Mouse (Mus musculus) kidney, embryonic 14.5 days (tissue): ENCODE measurements around the gene Ablim1. TPM values are rescaled to one million over a fixed set of nuclear protein-coding genes. Genes with fewer than 3 reads are reported as not detected.
A peak's percentile ranks its signal among the peaks of the same experiment; 100 is the strongest.

Experiments used
- ATAC-seq: fragments of 200-750 bp; cut with Nextera tagmentation; 2 replicates; pipeline ENCODE4 v1.8.0; 2017; ENCODE audit warnings: moderate number of reproducible peaks, mild to moderate bottlenecking, moderate TSS enrichment, moderate library complexity; ENCODE audit not compliant: low FRiP score, low TSS enrichment
- H3K27ac ChIP-seq: fragments of 300-500 bp; sonication (generic); 2 replicates; pipeline ENCODE4 v1.5.1; 2014; ENCODE audit warnings: low read depth, mild to moderate bottlenecking, low read length, moderate library complexity, mixed read lengths
- H3K27me3 ChIP-seq: fragments of 300-500 bp; sonication (generic); 2 replicates; pipeline ENCODE4 v1.6.1; 2014; ENCODE audit warnings: mild to moderate bottlenecking, low read length; ENCODE audit not compliant: control insufficient read depth, insufficient read depth
- H3K36me3 ChIP-seq: fragments of 300-500 bp; sonication (generic); 2 replicates; pipeline ENCODE4 v1.6.1; 2014; ENCODE audit warnings: low read length, mixed read lengths; ENCODE audit not compliant: control insufficient read depth, insufficient read depth
- H3K4me1 ChIP-seq: fragments of 300-500 bp; sonication (generic); 2 replicates; pipeline ENCODE4 v1.6.1; 2014; ENCODE audit warnings: low read length, mixed read lengths; ENCODE audit not compliant: control insufficient read depth, insufficient read depth
- H3K4me2 ChIP-seq: fragments of 300-500 bp; sonication (generic); replicated peaks from 2 replicates; pipeline ENCODE4 v1.6.1; 2014; ENCODE audit warnings: low read depth, mild to moderate bottlenecking, low read length
- H3K4me3 ChIP-seq: fragments of 300-500 bp; sonication (generic); 2 replicates; pipeline ENCODE4 v1.5.1; 2014; ENCODE audit warnings: mild to moderate bottlenecking, low read length
- H3K9ac ChIP-seq: fragments of 300-500 bp; sonication (generic); 2 replicates; pipeline ENCODE4 v1.6.1; 2014; ENCODE audit warnings: low read depth, mild to moderate bottlenecking, low read length, moderate library complexity
- H3K9me3 ChIP-seq: fragments of 300-500 bp; sonication (generic); 2 replicates; pipeline ENCODE4 v1.6.1; 2016; ENCODE audit warnings: low read length; ENCODE audit not compliant: control insufficient read depth
- WGBS: fragments of 180-500 bp; shearing (Covaris S2); extraction: QIAGEN DNeasy Blood & Tissue Kit; methylation state at CpG from one replicate; pipeline ENCODE4 v1.1.7; 2014; 5-methylcytosine and 5-hydroxymethylcytosine counted together
- polyA plus RNA-seq: library from polyadenylated mRNA; unstranded; fragments of >200 nt; fragmentation: Nextera tagmentation; extraction: Ambion mirVana; gene quantifications from 2 replicates; pipeline ENCODE4 v1.2.1, GENCODE M21; 2014

Ablim1 gene
- 21.0 and 36.0 TPM in 2 replicates for polyA plus RNA-seq

DNA sequence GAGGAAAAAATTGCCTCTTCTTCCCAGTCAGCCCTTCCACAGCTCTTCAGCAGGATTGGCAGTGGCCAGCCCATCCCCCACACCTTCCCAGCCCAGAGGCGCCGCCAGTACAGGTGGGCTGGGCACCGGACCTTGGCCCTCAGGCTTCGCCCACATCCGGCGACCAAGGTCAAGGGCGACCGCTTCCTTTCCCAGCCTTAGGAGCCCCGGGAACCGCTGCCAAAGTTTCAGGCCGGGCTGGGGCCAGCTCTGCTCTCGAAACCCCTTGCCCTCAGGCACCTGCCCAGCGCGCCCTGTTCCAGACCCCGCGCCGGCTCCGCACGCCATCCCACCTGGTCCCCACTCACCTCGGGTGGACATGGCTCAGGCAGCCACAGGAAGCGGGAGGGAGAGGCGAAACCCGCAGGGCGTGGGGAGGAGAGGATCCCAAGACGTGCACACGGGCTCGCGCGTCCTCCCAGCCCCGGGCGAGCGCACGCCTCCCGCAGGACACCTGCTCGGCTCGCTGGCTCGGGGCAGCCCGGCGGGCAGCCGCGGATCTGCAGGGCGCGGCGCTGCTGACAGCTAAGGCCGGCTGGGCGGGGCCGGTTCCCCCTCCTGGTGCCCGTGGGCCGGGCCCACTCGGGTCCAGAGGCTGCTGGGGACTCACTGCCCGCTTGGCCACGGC lies at the start of gene Ablim1:
TSS of gene Ablim1 (minus strand) at position 574 of the 667 bp plus-strand sequence.
- H3K4me3 ChIP-seq, result peak within 1 kb of the TSS; percentile 55
- 1% methylated on average over 41 of the region's 52 CpGs for whole genome bisulfite sequencing
- ATAC-seq, result peak; percentile 72
- peaks cover 6% of the 10 kb centered on the region; the same call in 1 of the 2 replicates for H3K27me3 ChIP-seq
- peaks cover 5% of the 10 kb centered on the region; the same call in 1 of the 2 replicates for H3K4me1 ChIP-seq
- H3K36me3 ChIP-seq, result no peaks in the 10 kb centered on the region
- H3K27ac ChIP-seq, result no peak within 1 kb of the TSS
- H3K4me2 ChIP-seq, result peak within 1 kb of the TSS; percentile 96
- peak within 1 kb of the TSS; percentile 53 for H3K9ac ChIP-seq
- H3K9me3 ChIP-seq, result no peaks in the 10 kb centered on the region

GRCm38 (mm10) chr19:57363538-57363937 lies 48.8 kb upstream of the Ablim1 start:
- H3K4me1 ChIP-seq, result peaks cover 46% of the 10 kb centered on the region
- H3K27me3 ChIP-seq, result no peaks in the 10 kb centered on the region
- H3K9ac ChIP-seq, result peak overlapping the region; percentile 28; the same call in 1 of the 2 replicates
- no peaks in the 10 kb centered on the region for H3K9me3 ChIP-seq
- no peak overlapping the region for H3K27ac ChIP-seq
- H3K36me3 ChIP-seq, result peaks cover under 1% of the 10 kb centered on the region; the same call in 1 of the 2 replicates
- no peak for ATAC-seq
- peak overlapping the region; percentile 66; the same call in 1 of the 2 replicates for H3K4me2 ChIP-seq
- peak overlapping the region; percentile 97; the same call in 1 of the 2 replicates for H3K4me3 ChIP-seq
- 89% methylated on average over 7 of the region's 7 CpGs for WGBS

DNA sequence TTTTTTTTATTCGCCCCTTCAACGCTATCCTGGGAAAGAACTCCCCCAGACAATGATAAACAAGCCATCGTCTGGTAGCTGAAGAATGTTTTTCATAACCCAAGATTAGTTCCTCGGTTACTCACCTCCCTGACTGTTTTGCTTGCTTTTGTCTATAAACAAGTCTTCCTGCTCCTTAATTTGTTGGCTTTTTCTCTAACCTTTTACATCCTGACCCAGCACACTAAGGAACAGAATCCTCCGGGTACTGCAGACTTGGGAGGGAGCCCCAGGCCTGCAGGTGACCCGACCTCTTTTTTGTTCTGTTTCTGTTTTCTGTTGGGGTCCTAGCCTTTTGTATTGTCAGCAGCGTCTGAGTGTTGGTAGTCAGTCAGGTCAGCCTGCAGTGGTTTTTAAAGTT lies 48.4 kb upstream of the Ablim1 start:
- Histone ChIP-seq H3K9ac (peak overlapping the region; percentile 28; the same call in 1 of the 2 replicates), H3K27me3 (no peaks in the 10 kb centered on the region), H3K4me1 (peaks cover 46% of the 10 kb centered on the region), H3K36me3 (no peaks in the 10 kb centered on the region; the same call in 1 of the 2 replicates), H3K27ac (no peak overlapping the region), H3K9me3 (no peaks in the 10 kb centered on the region), H3K4me3 (peak overlapping the region; percentile 97; the same call in 1 of the 2 replicates), H3K4me2 (peak overlapping the region; percentile 66)
- WGBS, result 25% methylated on average over 7 of the region's 7 CpGs
- ATAC-seq, result no peak

DNA sequence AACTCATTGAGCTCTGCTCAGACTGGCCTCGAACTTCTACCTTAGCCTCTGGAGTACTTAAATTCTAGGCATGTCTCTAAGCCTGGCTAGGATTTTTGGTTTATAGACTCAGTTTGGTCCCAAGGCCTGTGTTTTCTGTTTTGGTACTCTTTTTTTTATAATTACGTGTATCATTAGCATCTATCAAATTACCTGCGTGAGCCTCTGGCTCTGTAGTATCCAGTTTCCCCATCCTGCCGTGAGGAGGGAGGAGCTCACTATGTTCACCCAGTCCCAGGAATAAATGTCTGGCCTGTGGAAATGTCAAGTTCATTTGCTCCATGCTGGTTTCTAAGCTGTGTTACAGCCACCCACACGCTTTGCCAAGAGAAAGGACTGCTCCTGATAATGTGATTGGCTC lies 47.9 kb upstream of the Ablim1 start:
- H3K4me3 ChIP-seq, result peak overlapping the region; percentile 97; the same call in 1 of the 2 replicates
- 25% methylated on average over 5 of the region's 5 CpGs for WGBS
- H3K9ac ChIP-seq, result peak overlapping the region; percentile 28; the same call in 1 of the 2 replicates
- no peak for ATAC-seq
- H3K4me2 ChIP-seq, result peak overlapping the region; percentile 66
- no peaks in the 10 kb centered on the region; the same call in 1 of the 2 replicates for H3K36me3 ChIP-seq
- H3K9me3 ChIP-seq, result no peaks in the 10 kb centered on the region
- H3K27ac ChIP-seq, result no peak overlapping the region
- no peaks in the 10 kb centered on the region for H3K27me3 ChIP-seq
- peaks cover 45% of the 10 kb centered on the region for H3K4me1 ChIP-seq

- H3K27me3 ChIP-seq, result no peaks in the 10 kb centered on the region
- H3K4me2 ChIP-seq, result peak overlapping the region; percentile 66
- H3K4me3 ChIP-seq, result peak overlapping the region; percentile 97
- H3K4me1 ChIP-seq, result peaks cover 42% of the 10 kb centered on the region
- H3K36me3 ChIP-seq, result no peaks in the 10 kb centered on the region; the same call in 1 of the 2 replicates
- 19% methylated on average over 3 of the region's 3 CpGs for WGBS
- H3K9ac ChIP-seq, result peak overlapping the region; percentile 100
- H3K27ac ChIP-seq, result peak overlapping the region; percentile 96
- no peaks in the 10 kb centered on the region for H3K9me3 ChIP-seq
- ATAC-seq, result no peak
Measured at GRCm38 (mm10) chr19:57361939-57362307, 47.2 kb upstream of the Ablim1 start.

GRCm38 (mm10) chr19:57361131-57361938 lies 46.6 kb upstream of the Ablim1 start:
- Histone ChIP-seq H3K27ac (peak overlapping the region; percentile 96), H3K27me3 (no peaks in the 10 kb centered on the region), H3K9me3 (no peaks in the 10 kb centered on the region), H3K36me3 (no peaks in the 10 kb centered on the region; the same call in 1 of the 2 replicates), H3K4me3 (peak overlapping the region; percentile 97), H3K4me2 (peak overlapping the region; percentile 66), H3K9ac (peak overlapping the region; percentile 100), H3K4me1 (peaks cover 40% of the 10 kb centered on the region)
- WGBS, result under 1% methylated on average over 76 of the region's 78 CpGs
- ATAC-seq, result peak; percentile 58

DNA sequence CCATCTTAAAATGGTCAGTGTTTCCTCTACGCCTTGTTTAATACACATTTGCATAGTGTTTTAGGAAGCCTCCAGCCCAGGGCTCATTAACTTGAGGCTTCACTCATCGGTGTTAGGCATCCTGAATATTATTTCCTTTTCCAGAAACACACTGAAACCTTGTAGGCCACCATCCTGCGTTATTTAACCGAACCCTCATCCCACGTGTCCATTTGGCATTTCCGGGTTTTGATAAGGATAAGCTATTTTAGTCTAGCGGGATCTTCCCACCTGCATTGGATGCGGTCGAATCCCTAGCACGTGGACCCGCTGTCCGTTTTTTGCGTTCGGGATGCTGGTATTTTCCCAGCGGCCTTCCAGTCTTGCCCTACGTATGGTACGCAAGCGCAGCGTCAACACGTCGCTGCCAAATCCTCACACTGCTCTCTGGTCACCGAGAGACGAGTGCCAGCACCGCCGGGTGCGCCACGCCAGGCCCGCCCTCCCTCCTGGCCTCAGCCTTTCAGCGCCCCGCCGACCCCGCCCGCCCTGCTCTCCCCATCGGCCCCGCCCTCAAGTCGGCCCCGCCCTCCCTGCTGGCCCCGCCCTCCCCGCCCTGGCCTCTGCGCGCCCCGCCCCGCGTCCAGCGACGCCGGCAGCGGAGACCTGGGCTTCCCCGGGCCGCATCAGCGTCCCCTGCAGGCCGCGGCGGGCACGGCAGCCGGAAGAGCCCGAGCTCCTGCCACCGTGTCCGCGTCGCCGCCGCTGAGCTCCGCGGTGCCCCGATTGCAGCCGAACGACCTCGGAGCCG lies 45.8 kb upstream of the Ablim1 start, which contains the start of gene Fam160b1:
TSS of gene Fam160b1 (plus strand) at position 340 of the 790 bp plus-strand sequence.
- peak within 1 kb of the TSS; percentile 97 for H3K4me3 ChIP-seq
- H3K4me1 ChIP-seq, result peaks cover 36% of the 10 kb centered on the region
- H3K27me3 ChIP-seq, result no peaks in the 10 kb centered on the region
- under 1% methylated on average over 61 of the region's 70 CpGs for WGBS
- no peaks in the 10 kb centered on the region; the same call in 1 of the 2 replicates for H3K36me3 ChIP-seq
- H3K9me3 ChIP-seq, result no peaks in the 10 kb centered on the region
- H3K27ac ChIP-seq, result peak within 1 kb of the TSS; percentile 96
- peak within 1 kb of the TSS; percentile 66 for H3K4me2 ChIP-seq
- peak within 1 kb of the TSS; percentile 100 for H3K9ac ChIP-seq
- peak; percentile 91 for ATAC-seq

DNA sequence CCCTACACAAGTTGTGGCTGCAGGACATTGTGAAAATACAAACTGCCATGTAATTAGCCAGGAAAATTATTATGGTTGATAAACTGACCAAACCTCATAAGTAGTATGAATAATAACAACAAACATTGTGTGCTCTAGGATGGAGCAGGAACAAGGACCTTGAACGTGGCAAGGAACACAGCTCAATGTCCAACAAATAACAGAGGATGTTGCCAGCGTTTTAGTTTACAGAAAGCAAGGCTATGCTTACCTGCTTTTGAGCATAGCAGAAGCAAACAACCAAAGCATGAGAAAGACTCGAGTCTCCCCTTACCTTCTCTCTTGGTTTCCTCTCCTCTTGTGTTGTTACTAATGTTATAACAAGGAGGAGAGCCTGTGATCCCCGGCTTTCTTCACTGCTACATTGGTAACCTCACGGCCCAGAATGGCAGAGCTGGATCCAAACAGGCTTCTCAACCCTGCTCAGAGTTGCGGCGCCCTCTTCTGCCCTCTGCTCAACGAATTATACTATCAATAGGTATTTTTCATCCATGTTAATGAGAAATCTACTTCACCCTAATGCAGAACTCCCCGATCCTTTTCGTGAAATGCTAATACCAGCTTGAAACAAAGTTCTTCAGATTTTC lies 45.1 kb upstream of the Ablim1 start:
- H3K27ac ChIP-seq, result peak overlapping the region; percentile 96
- H3K4me1 ChIP-seq, result peaks cover 29% of the 10 kb centered on the region
- peak overlapping the region; percentile 56 for H3K4me2 ChIP-seq
- 51% methylated on average over 10 of the region's 10 CpGs for WGBS
- H3K36me3 ChIP-seq, result no peaks in the 10 kb centered on the region; the same call in 1 of the 2 replicates
- no peaks in the 10 kb centered on the region for H3K9me3 ChIP-seq
- peak overlapping the region; percentile 97 for H3K4me3 ChIP-seq
- no peak for ATAC-seq
- H3K9ac ChIP-seq, result peak overlapping the region; percentile 100; the same call in 1 of the 2 replicates
- H3K27me3 ChIP-seq, result no peaks in the 10 kb centered on the region
